Mouse (Mus musculus) limb, embryonic 12.5 days (tissue): ENCODE measurements around the gene Tbc1d19. TPM values are rescaled to one million over a fixed set of nuclear protein-coding genes. Genes with fewer than 3 reads are reported as not detected.

ENCODE experiments used
- ATAC-seq: fragments of 200-750 bp; cut with Nextera tagmentation; 2 replicates; pipeline ENCODE4 v1.8.0; 2017; ENCODE audit warnings: low read depth, moderate TSS enrichment; ENCODE audit not compliant: insufficient number of reproducible peaks, insufficient read depth, low FRiP score, low TSS enrichment
- H3K27ac ChIP-seq: fragments of 300-500 bp; sonication (generic); 2 replicates; pipeline ENCODE4 v1.5.1; 2016; ENCODE audit warnings: mild to moderate bottlenecking, moderate library complexity
- H3K27me3 ChIP-seq: fragments of 300-500 bp; sonication (generic); 2 replicates; pipeline ENCODE4 v1.6.1; 2016; ENCODE audit warnings: mild to moderate bottlenecking, moderate library complexity
- H3K36me3 ChIP-seq: fragments of 300-500 bp; sonication (generic); 2 replicates; pipeline ENCODE4 v1.6.1; 2016; ENCODE audit warnings: mild to moderate bottlenecking, moderate library complexity
- H3K4me1 ChIP-seq: fragments of 300-500 bp; sonication (generic); replicated peaks from 2 replicates; pipeline ENCODE4 v1.6.1; 2016
- H3K4me2 ChIP-seq: fragments of 300-500 bp; sonication (generic); 2 replicates; pipeline ENCODE4 v1.6.1; 2016; ENCODE audit warnings: mild to moderate bottlenecking, moderate library complexity
- H3K4me3 ChIP-seq: fragments of 300-500 bp; sonication (generic); replicated peaks from 2 replicates; pipeline ENCODE4 v1.5.1; 2016; ENCODE audit warnings: mild to moderate bottlenecking
- H3K9ac ChIP-seq: fragments of 300-500 bp; sonication (generic); replicated peaks from 2 replicates; pipeline ENCODE4 v1.6.1; 2016; ENCODE audit warnings: mild to moderate bottlenecking, moderate library complexity
- H3K9me3 ChIP-seq: fragments of 300-500 bp; sonication (generic); 2 replicates; pipeline ENCODE4 v1.6.1; 2016; ENCODE audit warnings: mild to moderate bottlenecking, moderate library complexity
- WGBS: fragments of 180-500 bp; shearing (Covaris S2); methylation state at CpG from one replicate; pipeline ENCODE4 v1.1.7; 2016; 5-methylcytosine and 5-hydroxymethylcytosine counted together
- polyA plus RNA-seq: library from polyadenylated mRNA; unstranded; fragments of >200 nt; fragmentation: Nextera tagmentation; extraction: Ambion mirVana; gene quantifications from 2 replicates; pipeline ENCODE4 v1.2.1, GENCODE M21; 2016

Tbc1d19 gene
- polyA plus RNA-seq, 1 experiment from 2014 or later = 45.8 TPM

- Histone ChIP-seq H3K27me3 (no peaks in the 10 kb centered on the region), H3K36me3 (0 out of 2 replicates have a peak, but pooled peaks cover 7% of the 10 kb centered on the region), H3K4me3 (no peak overlapping the region), H3K4me1 (no peaks in the 10 kb centered on the region), H3K9me3 (peaks cover 15% of the 10 kb centered on the region), H3K9ac (no peak overlapping the region), H3K27ac (no peak overlapping the region), H3K4me2 (no peak overlapping the region)
- 92% methylated on average over 3 of the region's 3 CpGs for WGBS
- ATAC-seq = no peak
Measured at GRCm38 (mm10) chr5:53909201-53909600, 99.8 kb downstream of the Tbc1d19 start.

- Histone ChIP-seq H3K27ac (no peak overlapping the region), H3K36me3 (no peaks in the 10 kb centered on the region), H3K9me3 (peaks cover 5% of the 10 kb centered on the region; the same call in 1 of the 2 replicates), H3K4me2 (no peak overlapping the region), H3K9ac (no peak overlapping the region), H3K4me3 (no peak overlapping the region), H3K4me1 (peaks cover 16% of the 10 kb centered on the region), H3K27me3 (no peaks in the 10 kb centered on the region)
- ATAC-seq = no peak
- 96% methylated on average over 2 of the region's 2 CpGs for WGBS
Measured at GRCm38 (mm10) chr5:53920416-53920815, 111.0 kb downstream of the Tbc1d19 start.

- ATAC-seq = peak; percentile 48; the same call in 1 of the 2 replicates
- 48% methylated on average over 10 of the region's 10 CpGs for WGBS
- no peaks in the 10 kb centered on the region for H3K27me3 ChIP-seq
- no peak overlapping the region for H3K27ac ChIP-seq
- no peak overlapping the region for H3K4me2 ChIP-seq
- H3K9ac ChIP-seq = no peak overlapping the region
- H3K36me3 ChIP-seq = no peaks in the 10 kb centered on the region
- H3K4me3 ChIP-seq = no peak overlapping the region
- peaks cover 5% of the 10 kb centered on the region; the same call in 1 of the 2 replicates for H3K9me3 ChIP-seq
- peaks cover 16% of the 10 kb centered on the region for H3K4me1 ChIP-seq
Measured at GRCm38 (mm10) chr5:53922149-53922904, 112.9 kb downstream of the Tbc1d19 start.

- 73% methylated on average over 4 of the region's 4 CpGs for WGBS
- peaks cover 20% of the 10 kb centered on the region for H3K4me1 ChIP-seq
Measured at GRCm38 (mm10) chr5:53924005-53924404, 114.6 kb downstream of the Tbc1d19 start.

GRCm38 (mm10) chr5:53926301-53926855, 117.0 kb downstream of the Tbc1d19 start:
- no peak overlapping the region for H3K4me3 ChIP-seq
- peaks cover 23% of the 10 kb centered on the region for H3K4me1 ChIP-seq
- no peak overlapping the region for H3K4me2 ChIP-seq
- H3K36me3 ChIP-seq = no peaks in the 10 kb centered on the region
- ATAC-seq = no peak
- no peak overlapping the region for H3K9ac ChIP-seq
- H3K9me3 ChIP-seq = no peaks in the 10 kb centered on the region
- WGBS = 86% methylated on average over 11 of the region's 11 CpGs
- H3K27ac ChIP-seq = no peak overlapping the region
- no peaks in the 10 kb centered on the region; the same call in 1 of the 2 replicates for H3K27me3 ChIP-seq

More at GRCm38 (mm10) chr5:53924005-53924404, 114.6 kb downstream of the Tbc1d19 start:
- H3K4me3 ChIP-seq = no peak overlapping the region
- no peak overlapping the region for H3K4me2 ChIP-seq
- no peaks in the 10 kb centered on the region for H3K27me3 ChIP-seq
- H3K36me3 ChIP-seq = no peaks in the 10 kb centered on the region
- peaks cover 5% of the 10 kb centered on the region; the same call in 1 of the 2 replicates for H3K9me3 ChIP-seq
- no peak overlapping the region for H3K9ac ChIP-seq
- H3K27ac ChIP-seq = no peak overlapping the region
- no peak for ATAC-seq

- H3K27me3 ChIP-seq = no peaks in the 10 kb centered on the region; the same call in 1 of the 2 replicates
- 86% methylated on average over 7 of the region's 7 CpGs for WGBS
- H3K36me3 ChIP-seq = no peaks in the 10 kb centered on the region
- no peak; the same call in 1 of the 2 replicates for ATAC-seq
- no peaks in the 10 kb centered on the region for H3K9me3 ChIP-seq
- H3K27ac ChIP-seq = no peak overlapping the region
- H3K4me3 ChIP-seq = no peak overlapping the region
- H3K4me1 ChIP-seq = peaks cover 12% of the 10 kb centered on the region
- H3K4me2 ChIP-seq = no peak overlapping the region
- no peak overlapping the region for H3K9ac ChIP-seq
Measured at GRCm38 (mm10) chr5:53927886-53928285, 118.5 kb downstream of the Tbc1d19 start.

GRCm38 (mm10) chr5:53928537-53928936, 119.1 kb downstream of the Tbc1d19 start:
- Histone ChIP-seq H3K4me3 (no peak overlapping the region), H3K4me1 (0 out of 2 replicates have a peak, but pooled peaks cover 8% of the 10 kb centered on the region), H3K36me3 (no peaks in the 10 kb centered on the region), H3K9ac (no peak overlapping the region), H3K9me3 (no peaks in the 10 kb centered on the region), H3K4me2 (no peak overlapping the region), H3K27ac (no peak overlapping the region), H3K27me3 (no peaks in the 10 kb centered on the region; the same call in 1 of the 2 replicates)
- no peak for ATAC-seq
- WGBS = 80% methylated on average over 4 of the region's 4 CpGs

- Histone ChIP-seq H3K27me3 (no peaks in the 10 kb centered on the region; the same call in 1 of the 2 replicates), H3K9me3 (no peaks in the 10 kb centered on the region), H3K4me1 (0 out of 2 replicates have a peak, but pooled peaks cover 8% of the 10 kb centered on the region), H3K4me2 (no peak overlapping the region), H3K4me3 (no peak overlapping the region), H3K27ac (no peak overlapping the region), H3K9ac (no peak overlapping the region), H3K36me3 (no peaks in the 10 kb centered on the region)
- 70% methylated on average over 10 of the region's 10 CpGs for WGBS
- ATAC-seq = no peak
Measured at GRCm38 (mm10) chr5:53929205-53929614, 119.8 kb downstream of the Tbc1d19 start.

- H3K4me1 ChIP-seq = 0 out of 2 replicates have a peak, but pooled peaks cover 8% of the 10 kb centered on the region
- H3K9me3 ChIP-seq = no peaks in the 10 kb centered on the region
- no peaks in the 10 kb centered on the region for H3K36me3 ChIP-seq
- H3K4me2 ChIP-seq = no peak overlapping the region
- 88% methylated on average over 6 of the region's 6 CpGs for WGBS
- no peak overlapping the region for H3K4me3 ChIP-seq
- no peak overlapping the region for H3K9ac ChIP-seq
- H3K27me3 ChIP-seq = no peaks in the 10 kb centered on the region; the same call in 1 of the 2 replicates
- ATAC-seq = no peak
- H3K27ac ChIP-seq = no peak overlapping the region
Measured at GRCm38 (mm10) chr5:53929814-53930213, 120.4 kb downstream of the Tbc1d19 start.

GRCm38 (mm10) chr5:53931011-53931410, 121.6 kb downstream of the Tbc1d19 start:
- no peak for ATAC-seq
- Histone ChIP-seq H3K4me2 (no peak overlapping the region), H3K4me3 (no peak overlapping the region), H3K9me3 (no peaks in the 10 kb centered on the region), H3K27ac (no peak overlapping the region), H3K4me1 (0 out of 2 replicates have a peak, but pooled peaks cover 8% of the 10 kb centered on the region), H3K9ac (no peak overlapping the region), H3K36me3 (no peaks in the 10 kb centered on the region), H3K27me3 (no peaks in the 10 kb centered on the region; the same call in 1 of the 2 replicates)
- WGBS = 74% methylated on average over 5 of the region's 5 CpGs

GRCm38 (mm10) chr5:53933628-53934027, 124.2 kb downstream of the Tbc1d19 start:
- Histone ChIP-seq H3K27me3 (no peaks in the 10 kb centered on the region; the same call in 1 of the 2 replicates), H3K9me3 (no peaks in the 10 kb centered on the region), H3K36me3 (no peaks in the 10 kb centered on the region), H3K4me2 (no peak overlapping the region), H3K27ac (no peak overlapping the region), H3K4me3 (no peak overlapping the region), H3K4me1 (0 out of 2 replicates have a peak, but pooled peaks cover 4% of the 10 kb centered on the region), H3K9ac (no peak overlapping the region)
- WGBS = 78% methylated on average over 7 of the region's 7 CpGs
- no peak for ATAC-seq
